Mouse (Mus musculus) C2C12 (cell line): ENCODE results near the gene Tmem150a.

ENCODE experiments used
- CEBPB ChIP-seq: IDR thresholded peaks from one replicate; pipeline ENCODE4 v1.6.1; 2011; ENCODE audit warnings: low read depth, mild to moderate bottlenecking, control low read depth, moderate library complexity
- CTCF ChIP-seq: IDR thresholded peaks from one replicate; pipeline ENCODE4 v1.5.1; 2011; ENCODE audit not compliant: control insufficient read depth, insufficient read depth, insufficient read length
- MAX ChIP-seq: IDR thresholded peaks from one replicate; pipeline ENCODE4 v1.6.1; 2011; ENCODE audit warnings: mild to moderate bottlenecking, control low read depth

- TF ChIP-seq CTCF (no peak), MAX (no peak), CEBPB (no peak)
Measured at GRCm38 (mm10) chr6:72379377-72380130, 24.3 kb downstream of the Tmem150a start.
